Mouse (Mus musculus) heart, embryonic 16.5 days (tissue): ENCODE measurements at regions not wholly inside any gene's neighbourhood (a gene's known extent, or its start where the extent isn't known, plus 50 kb on each side); places are given as distances from the start of the nearest gene placed in this dataset.
"Not testable (repeated sequence)": the region's sequence is repeated elsewhere in the genome, so short reads cannot be mapped to it uniquely, and the experiment has no call there.

Experiments used
- ATAC-seq: fragments of 200-750 bp; cut with Nextera tagmentation; replicated peaks from 2 replicates; pipeline ENCODE4 v1.8.0; 2017; ENCODE audit warnings: moderate number of reproducible peaks; ENCODE audit not compliant: insufficient read depth, low FRiP score; ENCODE audit errors: extremely low read depth
- H3K27ac ChIP-seq: fragments of 300-500 bp; sonication (generic); 2 replicates; pipeline ENCODE4 v1.5.1; 2014; ENCODE audit warnings: mild to moderate bottlenecking, low read length, control low read depth, moderate library complexity
- H3K27me3 ChIP-seq: fragments of 300-500 bp; sonication (generic); 2 replicates; pipeline ENCODE4 v1.6.1; 2014; ENCODE audit warnings: low read length, mixed read lengths; ENCODE audit not compliant: control insufficient read depth, insufficient read depth
- H3K36me3 ChIP-seq: fragments of 300-500 bp; sonication (generic); 2 replicates; pipeline ENCODE4 v1.6.1; 2014; ENCODE audit not compliant: control insufficient read depth, insufficient read depth
- H3K4me1 ChIP-seq: fragments of 300-500 bp; sonication (generic); 2 replicates; pipeline ENCODE4 v1.6.1; 2014; ENCODE audit warnings: low read length, mixed read lengths; ENCODE audit not compliant: control insufficient read depth, insufficient read depth
- H3K4me2 ChIP-seq: fragments of 300-500 bp; sonication (generic); 2 replicates; pipeline ENCODE4 v1.6.1; 2014; ENCODE audit warnings: low read depth, mild to moderate bottlenecking, control low read depth, low read length
- H3K4me3 ChIP-seq: fragments of 300-500 bp; sonication (generic); 2 replicates; pipeline ENCODE4 v1.5.1; 2014; ENCODE audit warnings: mild to moderate bottlenecking, control low read depth, low read length
- H3K9ac ChIP-seq: fragments of 300-500 bp; sonication (generic); 2 replicates; pipeline ENCODE4 v1.6.1; 2014; ENCODE audit warnings: low read length, control low read depth
- H3K9me3 ChIP-seq: fragments of 300-500 bp; sonication (generic); replicated peaks from 2 replicates; pipeline ENCODE4 v1.6.1; 2016; ENCODE audit warnings: low read length; ENCODE audit not compliant: control insufficient read depth
- whole genome bisulfite sequencing: fragments of 180-500 bp; shearing (Covaris S2); extraction: QIAGEN DNeasy Blood & Tissue Kit; methylation state at CpG from one replicate; pipeline ENCODE4 v1.1.7; 2014; 5-methylcytosine and 5-hydroxymethylcytosine counted together

GRCm38 (mm10) chr13:12680954-12681571 is 115.4 kb downstream of the Ero1lb start:
- not testable (repeated sequence) for H3K4me2 ChIP-seq, H3K4me3 ChIP-seq, H3K4me1 ChIP-seq, H3K27me3 ChIP-seq, H3K9ac ChIP-seq, ATAC-seq, H3K9me3 ChIP-seq, H3K27ac ChIP-seq, H3K36me3 ChIP-seq
- 73% methylated on average over 4 of the region's 6 CpGs for WGBS

GRCm38 (mm10) chr13:12680283-12680953 is 114.7 kb downstream of the Ero1lb start:
- H3K36me3 ChIP-seq, ATAC-seq, H3K9me3 ChIP-seq, H3K4me1 ChIP-seq, H3K27me3 ChIP-seq, H3K27ac ChIP-seq: not testable (repeated sequence)
- H3K9ac ChIP-seq: peak overlapping the region; percentile 54
- WGBS: 10% methylated on average over 19 of the region's 19 CpGs
- peak overlapping the region; percentile 71 for H3K4me2 ChIP-seq
- H3K4me3 ChIP-seq: peak overlapping the region; percentile 44

GRCm38 (mm10) chr13:12677372-12677771 is 111.7 kb downstream of the Ero1lb start:
- Histone ChIP-seq H3K27me3 (no peaks in the 10 kb centered on the region), H3K9ac (no peak overlapping the region), H3K4me1 (no peaks in the 10 kb centered on the region), H3K36me3 (no peaks in the 10 kb centered on the region), H3K4me3 (no peak overlapping the region), H3K9me3 (no peaks in the 10 kb centered on the region), H3K27ac (no peak overlapping the region), H3K4me2 (no peak overlapping the region)
- ATAC-seq: no peak
- 78% methylated on average over 2 of the region's 2 CpGs for WGBS

- ATAC-seq, H3K36me3 ChIP-seq, H3K27ac ChIP-seq, H3K4me3 ChIP-seq, H3K4me1 ChIP-seq, H3K9me3 ChIP-seq, H3K9ac ChIP-seq, H3K27me3 ChIP-seq, H3K4me2 ChIP-seq: not testable (repeated sequence)
- WGBS: 84% methylated on average over 2 of the region's 2 CpGs
Observed at GRCm38 (mm10) chr13:12671011-12671410, 105.3 kb downstream of the Ero1lb start.

- ATAC-seq, H3K9me3 ChIP-seq: not testable (repeated sequence)
- WGBS: no CpG with 5 or more reads among the region's 7 CpGs
Observed at GRCm38 (mm10) chr13:12668742-12669141, 103.1 kb downstream of the Ero1lb start.

GRCm38 (mm10) chr13:12667727-12668665 is 102.3 kb downstream of the Ero1lb start:
- not testable (repeated sequence) for ATAC-seq, H3K27ac ChIP-seq, H3K27me3 ChIP-seq, H3K9ac ChIP-seq, H3K4me3 ChIP-seq, H3K4me1 ChIP-seq, H3K36me3 ChIP-seq, H3K4me2 ChIP-seq, H3K9me3 ChIP-seq
- WGBS: 75% methylated on average over 9 of the region's 9 CpGs

More at GRCm38 (mm10) chr13:12668742-12669141, 103.1 kb downstream of the Ero1lb start:
- not testable (repeated sequence) for H3K4me2 ChIP-seq, H3K4me1 ChIP-seq, H3K36me3 ChIP-seq, H3K9ac ChIP-seq, H3K4me3 ChIP-seq, H3K27ac ChIP-seq, H3K27me3 ChIP-seq

- not testable (repeated sequence) for H3K4me2 ChIP-seq, H3K36me3 ChIP-seq, H3K27ac ChIP-seq, H3K9ac ChIP-seq, H3K27me3 ChIP-seq, ATAC-seq, H3K4me1 ChIP-seq, H3K9me3 ChIP-seq, H3K4me3 ChIP-seq
- WGBS: 71% methylated on average over 3 of the region's 3 CpGs
Observed at GRCm38 (mm10) chr13:12666050-12666449, 100.4 kb downstream of the Ero1lb start.
